Mouse (Mus musculus): ENCODE data around the gene Wdr83os. TPM values are rescaled to one million over a fixed set of nuclear protein-coding genes. Genes with fewer than 3 reads are reported as not detected.

The Wdr83os gene
- total and polyA plus RNA-seq, 3 experiments, result 40.9 to 103 (median 43.5) TPM

DNA sequence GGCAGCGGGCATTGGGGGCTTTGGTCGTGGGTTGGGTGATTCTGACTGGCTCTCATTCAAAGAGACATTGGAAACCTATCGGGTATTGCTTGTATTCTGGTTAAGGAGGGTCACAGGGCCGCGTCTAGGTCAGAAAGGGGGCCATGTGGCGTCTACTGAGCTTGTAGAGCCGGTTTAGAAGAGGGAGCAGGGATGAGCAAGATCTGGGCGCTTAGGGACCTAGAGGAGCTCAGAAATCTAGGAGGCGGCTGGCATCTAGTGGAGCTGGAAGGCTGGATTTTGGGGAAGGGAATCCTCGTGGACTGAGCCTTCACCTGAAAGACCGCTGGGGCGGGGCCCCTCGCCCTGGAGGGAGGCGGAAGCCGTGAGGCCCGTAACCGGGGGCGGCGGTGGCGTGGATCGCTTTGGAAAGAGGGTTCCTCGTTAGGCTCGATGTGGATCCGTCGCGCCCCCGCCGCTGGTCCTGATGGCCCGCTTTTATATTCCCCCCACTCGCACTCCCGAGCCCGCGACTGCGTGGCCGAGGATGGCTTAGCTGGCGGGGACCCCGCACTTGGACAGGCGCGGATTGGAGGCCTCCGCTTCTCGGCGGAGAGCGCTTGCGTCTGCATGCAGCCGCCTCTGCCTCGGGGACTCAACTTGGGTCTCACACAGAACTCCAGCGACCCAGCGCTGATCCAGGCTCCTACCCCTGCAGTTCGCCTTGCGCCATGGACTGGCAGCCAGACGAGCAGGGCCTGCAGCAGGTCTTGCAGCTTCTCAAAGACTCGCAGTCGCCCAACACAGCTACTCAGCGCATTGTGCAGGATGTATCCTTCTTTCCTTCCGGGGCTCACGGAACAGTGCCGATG lies 42.6 kb upstream of the Wdr83os start:
- Histone ChIP-seq H3K79me2 (replicated peaks; ENCODE audit: control insufficient read depth, extremely low read depth, insufficient read depth, poor library complexity, severe bottlenecking) (peaks cover 59% of the 10 kb centered on the region), H3K9ac (ENCODE audit: insufficient read depth, low read depth) (peak overlapping the region; percentile 94), H3K27ac (ENCODE audit: insufficient read depth, low read depth) (peak overlapping the region; percentile 88), H3K36me3 (replicated peaks in 1 of 2; ENCODE audit: control insufficient read depth in 1 of 2, insufficient read depth in 1 of 2, low read length in 1 of 2) (peaks cover 25 to 44% of the 10 kb centered on the region in 2 experiments), H3K4me2 (ENCODE audit: insufficient read depth, low read depth, poor library complexity, severe bottlenecking) (peak overlapping the region; percentile 91), H3K4me1 (ENCODE audit: control insufficient read depth in 1 of 2, insufficient read depth in 2 of 2) (peaks cover 3 to 49% of the 10 kb centered on the region in 2 experiments), H3K9me3 (replicated peaks; ENCODE audit: low read length) (no peaks in the 10 kb centered on the region), H3K27me3 (replicated peaks) (no peaks in the 10 kb centered on the region), H3K4me3 (replicated peaks in 1 of 3; ENCODE audit: low read depth in 2 of 3, low read length in 2 of 3, poor library complexity in 1 of 3) (peak overlapping the region; percentile 83 to 90 (median 88))
- in situ Hi-C loops (cut with MboI; ENCODE audit: low pct_ligation_motif_present, low pct_unique_long_range_greater_than_20kb, low sequenced_read_pairs) (no loop called here), dilution Hi-C loops (cut with MboI; ENCODE audit: extremely low pct_ligation_motif_present, extremely low pct_unique_long_range_greater_than_20kb, low sequenced_read_pairs) (no loop called here)
- DNase-seq (ENCODE audit: extremely low read depth), result peak; percentile 52
- no peak for TF ChIP-seq JUND (conservative IDR thresholded peaks at IDR 0.05; ENCODE audit: low read depth, low read length)
- peak; percentile 84 for TF ChIP-seq MXI1 (IDR thresholded peaks at IDR 0.05; ENCODE audit: low read depth, low read length)
- TF ChIP-seq TBP (conservative IDR thresholded peaks at IDR 0.05; ENCODE audit: low read depth, low read length), result 0 out of 2 replicates have a peak, but pooled peaks have one; percentile 41
- no peak for TF ChIP-seq RAD21 (IDR thresholded peaks at IDR 0.05; ENCODE audit: low read depth, low read length)
- TF ChIP-seq NRF1 (IDR thresholded peaks at IDR 0.05; ENCODE audit: low read depth, low read length), result peak; percentile 30; the same call in 1 of the 2 replicates
- TF ChIP-seq MAZ (IDR thresholded peaks at IDR 0.05; ENCODE audit: low read depth, low read length), result peak; percentile 74; the same call in 1 of the 2 replicates
- no peak for TF ChIP-seq GABPA (IDR thresholded peaks at IDR 0.05; ENCODE audit: insufficient replicate concordance, low read depth, low read length)
- TF ChIP-seq RCOR1 (conservative IDR thresholded peaks at IDR 0.05; ENCODE audit: low read depth, low read length), result no peak
- TF ChIP-seq UBTF (IDR thresholded peaks at IDR 0.05; ENCODE audit: low read depth, low read length), result no peak
- TF ChIP-seq ZC3H11A (IDR thresholded peaks at IDR 0.05; ENCODE audit: low read depth, low read length), result no peak
- TF ChIP-seq MEF2A (IDR thresholded peaks at IDR 0.05; ENCODE audit: borderline replicate concordance, low read depth, low read length), result no peak
- TF ChIP-seq SIN3A (IDR thresholded peaks at IDR 0.05; ENCODE audit: low read length), result no peak; the same call in 1 of the 2 replicates
- peak; percentile 26; the same call in 1 of the 2 replicates for TF ChIP-seq MAX (IDR thresholded peaks at IDR 0.05; ENCODE audit: low read length)
- peak; percentile 86 for TF ChIP-seq MYC (IDR thresholded peaks at IDR 0.05; ENCODE audit: low read depth, low read length)
- TF ChIP-seq HCFC1 (IDR thresholded peaks at IDR 0.05; ENCODE audit: low read depth, low read length), result peak; percentile 59
- peak; percentile 47; the same call in 1 of the 2 replicates for TF ChIP-seq ELF1 (IDR thresholded peaks at IDR 0.05; ENCODE audit: low read depth, low read length)
- TF ChIP-seq SMC3 (IDR thresholded peaks at IDR 0.05; ENCODE audit: low read depth, low read length), result no peak
- no peak for TF ChIP-seq BHLHE40 (IDR thresholded peaks at IDR 0.05; ENCODE audit: low read depth, low read length)
- peak; percentile 57 for TF ChIP-seq POLR2A (IDR thresholded peaks at IDR 0.05; ENCODE audit: low read depth, low read length)
- 0 out of 2 replicates have a peak, but pooled peaks have one; percentile 44 for TF ChIP-seq TCF12 (IDR thresholded peaks at IDR 0.05; ENCODE audit: low read depth, low read length)
